Mouse (Mus musculus) heart, adult 2 months (tissue): Measurements from ENCODE around the gene Scnn1a.

ENCODE experiments used
- CTCF ChIP-seq: fragments of 200-600 bp; IDR thresholded peaks from 2 replicates; pipeline ENCODE4 v1.8.1; 2022; ENCODE audit warnings: antibody characterized with exemption, mild to moderate bottlenecking, moderate library complexity
- POLR2A ChIP-seq: fragments of 200-500 bp; IDR thresholded peaks from 2 replicates; pipeline ENCODE4 v1.6.1; 2011; ENCODE audit warnings: mild to moderate bottlenecking, low read depth, low read length, control low read depth; ENCODE audit not compliant: insufficient read depth

- TF ChIP-seq POLR2A (no peak), CTCF (no peak)
Measured at GRCm38 (mm10) chr6:125325337-125325736, 4.9 kb downstream of the Scnn1a start.
